Mouse (Mus musculus) E14TG2a.4 (cell line): ENCODE results near the gene Grm4.

Source experiments
- H3K27me3 ChIP-seq: 2 replicates; pipeline ENCODE4 v1.6.1; 2014; ENCODE audit warnings: low read length, control low read depth; ENCODE audit not compliant: insufficient read depth
- H3K36me3 ChIP-seq: 2 replicates; pipeline ENCODE4 v1.6.1; 2014; ENCODE audit warnings: low read length, control low read depth; ENCODE audit not compliant: insufficient read depth
- H3K4me1 ChIP-seq: replicated peaks from 2 replicates; pipeline ENCODE4 v1.6.1; 2014; ENCODE audit warnings: low read depth, low read length, control low read depth
- H3K4me3 ChIP-seq: replicated peaks from 2 replicates; pipeline ENCODE4 v1.5.1; 2014; ENCODE audit warnings: mild to moderate bottlenecking, low read length
- H3K9me3 ChIP-seq: 2 replicates; pipeline ENCODE4 v1.6.1; 2014; ENCODE audit warnings: low read length, control low read depth
- CTCF ChIP-seq: conservative IDR thresholded peaks from 2 replicates; pipeline ENCODE4 v1.5.1; 2014; ENCODE audit warnings: low read length
- NANOG ChIP-seq: IDR thresholded peaks from 2 replicates; pipeline ENCODE4 v1.6.1; 2014; ENCODE audit warnings: borderline replicate concordance, low read length, mixed read lengths
- POU5F1 ChIP-seq: IDR thresholded peaks from 2 replicates; pipeline ENCODE4 v1.6.1; 2014; ENCODE audit warnings: low read length, borderline replicate concordance

The Grm4 gene

DNA sequence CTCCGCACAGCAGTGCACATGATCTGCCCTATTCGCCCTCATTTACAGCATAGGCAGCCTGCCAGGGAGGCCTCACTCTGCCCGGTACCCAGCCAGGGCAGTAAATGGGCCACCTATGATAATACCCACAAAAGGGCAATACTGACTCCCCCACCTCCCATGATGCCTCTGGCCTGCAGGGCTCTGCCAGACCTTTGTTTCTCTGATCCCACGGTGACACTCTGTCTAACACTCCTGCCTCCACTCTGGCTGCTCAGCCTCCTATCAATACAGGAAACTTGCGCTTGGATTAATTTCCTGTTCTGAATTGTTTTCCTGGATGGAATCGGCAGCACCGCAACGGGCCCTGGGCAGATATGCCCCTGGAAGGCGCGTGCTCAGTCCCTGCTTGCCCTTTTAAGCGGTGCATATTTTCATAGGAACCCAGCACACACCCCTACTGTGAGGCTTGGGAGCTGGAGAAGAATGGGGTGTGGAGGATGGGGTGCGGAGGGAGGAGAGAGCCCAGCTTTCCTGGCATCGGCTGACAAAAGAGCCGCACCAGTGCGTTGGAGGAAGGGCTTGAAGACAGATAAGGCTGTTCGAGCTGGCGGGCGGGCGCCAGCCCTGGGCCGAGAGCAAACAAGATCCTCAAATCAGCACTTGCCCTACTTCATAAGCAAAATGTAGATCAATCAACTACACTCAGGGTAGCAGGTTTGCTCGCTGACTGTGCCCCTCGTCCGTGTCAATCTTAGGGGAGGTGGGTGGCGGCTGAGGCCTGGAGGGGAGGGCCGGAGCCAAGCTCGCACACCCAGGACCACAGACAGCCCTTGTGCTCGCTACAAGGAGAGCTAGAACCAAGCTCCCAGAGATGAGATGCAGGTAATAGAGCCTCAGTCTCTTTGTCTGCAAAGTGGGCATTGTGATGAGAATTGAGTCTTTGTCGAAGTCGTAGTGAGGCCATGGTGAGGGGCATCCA is 40.8 kb downstream of the Grm4 start:
- H3K9me3 ChIP-seq, result no peaks in the 10 kb centered on the region
- H3K4me1 ChIP-seq, result peaks cover 33% of the 10 kb centered on the region
- H3K36me3 ChIP-seq, result no peaks in the 10 kb centered on the region
- TF ChIP-seq POU5F1, result no peak
- TF ChIP-seq NANOG, result no peak
- TF ChIP-seq CTCF, result no peak
- H3K4me3 ChIP-seq, result peak overlapping the region; percentile 51
- peaks cover 47% of the 10 kb centered on the region for H3K27me3 ChIP-seq

DNA sequence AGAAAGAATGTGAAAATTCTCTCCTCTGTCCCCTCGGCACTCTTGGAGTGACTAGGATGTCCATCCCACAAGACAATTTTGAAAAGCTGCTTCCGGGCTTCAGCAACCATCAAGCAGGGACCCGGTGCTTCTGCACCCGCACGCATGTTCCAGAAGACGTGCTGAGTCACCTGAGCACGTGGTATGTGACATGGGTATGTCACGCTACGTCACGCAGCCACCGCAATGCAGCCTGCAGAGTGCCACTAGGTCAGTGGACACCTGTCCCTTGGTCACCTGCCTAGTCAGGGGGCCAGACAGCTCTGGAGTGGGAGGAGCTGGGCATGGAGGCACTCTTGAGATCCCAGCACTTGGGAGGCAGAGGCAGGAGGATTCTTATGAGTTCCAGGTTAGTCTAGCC is 45.6 kb downstream of the Grm4 start:
- H3K4me3 ChIP-seq, result no peak overlapping the region
- no peaks in the 10 kb centered on the region for H3K9me3 ChIP-seq
- H3K36me3 ChIP-seq, result no peaks in the 10 kb centered on the region
- peaks cover 57% of the 10 kb centered on the region for H3K4me1 ChIP-seq
- TF ChIP-seq POU5F1 (no peak), NANOG (no peak), CTCF (no peak)
- peaks cover 18% of the 10 kb centered on the region for H3K27me3 ChIP-seq

DNA sequence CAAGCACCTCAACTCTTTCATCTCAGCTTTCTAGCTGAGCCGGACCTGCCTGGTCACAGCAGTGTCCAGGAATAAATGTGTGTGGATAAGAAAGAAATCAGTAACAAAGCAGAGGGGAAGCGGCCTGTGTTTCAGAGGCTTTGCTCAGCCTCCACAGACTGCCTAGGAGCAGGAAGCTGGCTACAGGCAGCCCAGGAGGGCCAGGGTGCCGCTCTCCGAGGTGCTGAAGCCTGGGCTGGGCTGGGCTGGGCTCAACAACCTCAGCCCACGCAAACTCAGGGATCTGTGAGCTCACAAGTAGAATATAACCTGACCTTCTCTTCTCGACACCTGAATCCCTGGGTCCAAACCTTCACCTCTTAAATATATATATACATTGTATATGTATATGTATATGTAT is 54.6 kb downstream of the Grm4 start:
- Histone ChIP-seq H3K36me3 (no peaks in the 10 kb centered on the region), H3K27me3 (peaks cover 5% of the 10 kb centered on the region; the same call in 1 of the 2 replicates), H3K4me1 (peaks cover 29% of the 10 kb centered on the region), H3K4me3 (peak overlapping the region; percentile 39), H3K9me3 (no peaks in the 10 kb centered on the region)
- TF ChIP-seq NANOG (no peak), POU5F1 (no peak), CTCF (no peak)

DNA sequence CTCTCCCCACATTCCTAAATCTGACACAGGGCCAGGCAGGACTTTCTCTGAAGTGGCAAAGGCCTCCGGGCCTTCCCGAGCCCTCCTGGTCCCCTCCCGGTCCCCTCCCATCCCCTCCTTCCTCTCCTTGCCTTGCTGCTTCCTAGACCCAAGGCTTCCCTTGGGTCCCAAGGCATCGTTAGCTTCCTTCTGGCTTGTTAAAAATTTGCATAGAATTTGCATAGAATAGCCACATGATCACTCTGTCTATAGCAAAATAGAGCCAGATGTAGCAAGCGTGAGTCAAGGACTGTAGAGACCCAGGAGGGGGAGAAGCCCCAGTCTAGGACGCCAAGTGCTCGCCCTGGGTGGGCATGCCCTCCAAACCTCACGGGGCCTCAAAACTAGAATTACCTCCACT is 55.3 kb downstream of the Grm4 start:
- no peaks in the 10 kb centered on the region for H3K36me3 ChIP-seq
- H3K4me1 ChIP-seq, result peaks cover 28% of the 10 kb centered on the region
- no peak for TF ChIP-seq CTCF
- TF ChIP-seq POU5F1, result no peak
- peaks cover 5% of the 10 kb centered on the region; the same call in 1 of the 2 replicates for H3K27me3 ChIP-seq
- H3K4me3 ChIP-seq, result peak overlapping the region; percentile 39
- H3K9me3 ChIP-seq, result no peaks in the 10 kb centered on the region

DNA sequence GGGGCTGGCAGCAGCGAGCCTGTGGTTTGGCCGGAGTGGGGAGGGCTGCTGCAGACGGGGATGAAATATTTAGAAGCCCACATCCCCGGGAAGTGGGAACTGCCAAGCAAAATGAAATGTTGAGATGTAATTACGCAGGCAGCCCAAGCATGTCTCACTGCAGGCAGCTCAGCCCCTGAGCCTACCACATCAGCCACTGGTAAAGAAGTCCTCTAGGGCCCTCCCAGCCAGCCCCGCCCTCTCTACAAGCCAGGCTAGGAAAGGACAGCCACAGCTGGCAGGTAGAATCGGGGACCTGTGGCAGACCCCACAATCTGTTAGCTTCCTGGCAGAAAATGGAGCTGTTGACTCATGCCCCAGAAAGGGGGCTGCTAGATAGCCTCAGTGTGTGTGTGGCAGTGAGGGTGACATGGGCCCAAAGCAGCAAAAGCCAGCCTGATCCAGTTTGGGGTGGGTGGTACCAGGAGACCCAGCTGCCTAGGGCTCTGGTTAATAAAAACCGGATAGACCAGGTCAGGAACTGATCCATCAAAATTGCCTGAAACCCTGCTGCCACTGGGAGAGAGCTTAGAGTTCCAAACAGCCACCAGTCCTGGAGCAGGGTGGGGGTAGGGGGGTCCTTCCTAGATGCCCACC is 56.8 kb downstream of the Grm4 start:
- Histone ChIP-seq H3K36me3 (no peaks in the 10 kb centered on the region), H3K4me3 (no peak overlapping the region), H3K27me3 (peaks cover 6% of the 10 kb centered on the region; the same call in 1 of the 2 replicates), H3K9me3 (no peaks in the 10 kb centered on the region), H3K4me1 (peaks cover 28% of the 10 kb centered on the region)
- TF ChIP-seq NANOG, result no peak
- no peak for TF ChIP-seq CTCF

DNA sequence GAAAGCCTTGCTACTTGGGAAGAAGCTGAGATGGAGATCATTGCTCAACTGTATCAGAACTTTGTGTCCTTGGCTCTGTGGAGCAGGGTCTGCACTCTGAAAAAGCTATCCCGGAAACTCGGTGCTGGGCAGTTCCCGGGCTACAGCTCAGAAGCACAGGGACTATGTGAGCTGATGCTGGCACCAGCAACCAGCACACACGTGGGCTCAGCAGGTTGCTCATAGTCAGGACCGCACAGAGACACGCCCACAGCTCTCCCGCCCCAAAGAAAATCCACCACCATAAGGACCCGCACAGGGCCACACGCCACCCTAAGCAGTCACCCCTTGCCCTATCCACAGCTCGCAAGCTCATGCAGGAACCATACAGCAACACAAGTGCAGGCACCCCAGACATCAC is 61.2 kb downstream of the Grm4 start:
- H3K9me3 ChIP-seq, result no peaks in the 10 kb centered on the region
- H3K4me3 ChIP-seq, result no peak overlapping the region
- TF ChIP-seq POU5F1 (no peak), NANOG (no peak), CTCF (no peak)
- H3K27me3 ChIP-seq, result peaks cover 9% of the 10 kb centered on the region; the same call in 1 of the 2 replicates
- H3K4me1 ChIP-seq, result peaks cover 12% of the 10 kb centered on the region
- H3K36me3 ChIP-seq, result no peaks in the 10 kb centered on the region

DNA sequence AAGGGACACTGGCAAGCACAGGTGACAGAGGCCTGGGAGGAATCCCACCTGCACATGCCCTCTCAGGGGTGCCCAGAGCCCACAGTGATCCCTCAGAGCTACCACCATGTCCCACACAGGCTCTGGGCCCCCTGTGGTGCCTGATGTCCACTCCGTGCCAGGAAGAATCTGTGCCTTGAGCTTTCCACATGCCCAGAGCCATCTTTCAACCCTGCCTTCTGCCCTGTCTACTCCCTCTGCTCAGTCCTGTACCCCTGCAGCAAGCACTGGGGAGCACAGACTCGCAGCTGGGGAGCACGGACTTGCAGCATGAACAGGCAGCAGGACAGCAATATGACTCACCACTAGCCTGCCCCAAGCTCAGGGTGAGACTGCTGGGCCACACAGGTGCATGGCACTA is 62.0 kb downstream of the Grm4 start:
- H3K36me3 ChIP-seq, result no peaks in the 10 kb centered on the region
- H3K9me3 ChIP-seq, result no peaks in the 10 kb centered on the region
- H3K4me1 ChIP-seq, result peaks cover 5% of the 10 kb centered on the region
- H3K4me3 ChIP-seq, result no peak overlapping the region
- TF ChIP-seq CTCF (no peak), POU5F1 (no peak), NANOG (no peak)
- H3K27me3 ChIP-seq, result peaks cover 9% of the 10 kb centered on the region; the same call in 1 of the 2 replicates

DNA sequence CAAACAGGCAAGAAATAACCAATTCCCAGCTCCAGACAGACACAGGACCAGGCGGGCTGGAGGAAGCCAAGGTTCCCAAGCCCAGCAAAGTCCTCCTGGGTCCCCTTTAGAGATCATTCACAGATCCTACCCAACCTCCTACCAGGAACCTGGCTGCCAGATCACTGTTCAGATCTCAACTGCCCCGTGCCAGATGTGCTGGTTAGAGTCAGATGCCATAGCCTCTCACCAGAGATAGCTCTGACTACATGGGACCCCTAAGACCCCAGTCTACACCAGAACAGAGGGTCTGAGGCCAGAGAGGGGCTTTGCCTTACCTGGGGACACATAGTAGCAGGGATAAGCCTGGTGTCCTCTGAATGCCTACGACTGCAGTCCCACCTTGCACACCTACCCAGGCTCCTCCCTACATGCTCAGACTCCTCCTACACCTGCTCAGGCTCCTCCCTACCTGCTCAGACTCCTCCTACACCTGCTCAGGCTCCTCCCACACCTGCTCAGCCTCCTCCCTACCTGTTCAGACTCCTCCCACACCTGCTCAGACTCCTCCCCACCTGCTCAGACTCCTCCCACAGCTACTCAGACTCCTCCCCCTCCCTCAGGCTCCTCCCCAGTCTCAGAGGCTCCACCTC is 63.2 kb downstream of the Grm4 start:
- TF ChIP-seq CTCF, result no peak
- TF ChIP-seq POU5F1, result no peak
- no peak for TF ChIP-seq NANOG
- Histone ChIP-seq H3K4me1 (no peaks in the 10 kb centered on the region), H3K9me3 (no peaks in the 10 kb centered on the region), H3K4me3 (no peak overlapping the region), H3K27me3 (peaks cover 13% of the 10 kb centered on the region; the same call in 1 of the 2 replicates), H3K36me3 (no peaks in the 10 kb centered on the region)
